In the genomic region with DNA sequence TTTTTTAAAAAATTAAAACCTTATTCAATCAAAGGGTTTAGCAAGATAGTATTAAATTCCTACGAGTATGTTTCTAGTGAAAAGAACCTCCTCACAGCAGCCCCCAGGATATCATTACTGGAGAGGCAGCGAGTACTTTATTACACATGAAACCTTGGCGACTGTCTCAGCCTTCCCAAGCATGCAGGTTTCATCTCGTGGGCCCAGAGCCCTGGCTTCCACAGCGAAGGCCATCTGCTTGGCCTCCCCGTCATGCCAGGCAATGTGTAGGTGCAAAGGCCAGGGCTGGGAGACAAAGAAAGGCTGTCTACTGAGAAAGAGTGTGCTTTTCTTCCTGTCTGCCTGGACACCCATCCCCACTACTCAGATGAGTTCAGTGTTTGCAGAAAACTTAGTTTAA, we compare ENCODE assay signal across 8 mouse cellular contexts.
A peak's percentile ranks its signal among the peaks of the same experiment; 100 is the strongest.
DNase-seq lines count a peak whose midpoint lies in the region; ATAC-seq lines count a peak whose summit lies in the region.

No protein-coding gene starts in this region.

- H3K4me1 ChIP-seq in forebrain, embryonic 15.5 days: peaks cover 50% of the 10 kb centered on the region
- peaks cover 6% of the 10 kb centered on the region; the same call in 1 of the 2 replicates for H3K4me1 ChIP-seq in intestine, embryonic 15.5 days (replicated peaks)
- H3K4me1 ChIP-seq in midbrain, embryonic 15.5 days: peaks cover 47% of the 10 kb centered on the region

- no peaks in the 10 kb centered on the region for H3K27me3 ChIP-seq in forebrain, embryonic 15.5 days
- no peaks in the 10 kb centered on the region for H3K27me3 ChIP-seq in intestine, embryonic 15.5 days (replicated peaks)
- no peaks in the 10 kb centered on the region for H3K27me3 ChIP-seq in midbrain, embryonic 15.5 days (replicated peaks)

- no peak overlapping the region for H3K4me3 ChIP-seq in forebrain, embryonic 15.5 days
- no peak overlapping the region for H3K4me3 ChIP-seq in intestine, embryonic 15.5 days (replicated peaks)
- no peak overlapping the region for H3K4me3 ChIP-seq in midbrain, embryonic 15.5 days

- peak overlapping the region; percentile 88 for H3K27ac ChIP-seq in forebrain, embryonic 15.5 days (replicated peaks)
- H3K27ac ChIP-seq in intestine, embryonic 15.5 days: no peak overlapping the region
- peak overlapping the region; percentile 81 for H3K27ac ChIP-seq in midbrain, embryonic 15.5 days

- peak; percentile 67 for DNase-seq in adrenal gland, adult 2 months
- DNase-seq in cerebellum, adult 11-12 months: peak; percentile 91
- DNase-seq in layer of hippocampus, postnatal 25 days (ENCODE audit: extremely low spot score in 1 of 2, low spot score in 1 of 2): no peak
- no peak for DNase-seq in yolk sac, embryonic 10.5 days (ENCODE audit: low spot score)

- 6% methylated on average over 6 of the region's 6 CpGs for WGBS in forebrain, embryonic 15.5 days
- 44% methylated on average over 6 of the region's 6 CpGs for WGBS in intestine, embryonic 15.5 days
- 5% methylated on average over 6 of the region's 6 CpGs for WGBS in midbrain, embryonic 15.5 days

- peak overlapping the region; percentile 39 for H3K9ac ChIP-seq in forebrain, embryonic 15.5 days (replicated peaks)
- no peak overlapping the region for H3K9ac ChIP-seq in intestine, embryonic 15.5 days
- no peak overlapping the region for H3K9ac ChIP-seq in midbrain, embryonic 15.5 days

- peak; percentile 63 for ATAC-seq in forebrain, embryonic 15.5 days (replicated peaks)
- ATAC-seq in intestine, embryonic 15.5 days: peak; percentile 51
- peak; percentile 71 for ATAC-seq in midbrain, embryonic 15.5 days (replicated peaks)
- no peak for ATAC-seq in CD4-positive, CD25-positive, alpha-beta regulatory T cell, adult 4 months

- peak overlapping the region; percentile 30 for H3K4me2 ChIP-seq in forebrain, embryonic 15.5 days (replicated peaks)
- H3K4me2 ChIP-seq in intestine, embryonic 15.5 days (replicated peaks): no peak overlapping the region
- peak overlapping the region; percentile 31 for H3K4me2 ChIP-seq in midbrain, embryonic 15.5 days

- peaks cover 28% of the 10 kb centered on the region for H3K36me3 ChIP-seq in forebrain, embryonic 15.5 days
- H3K36me3 ChIP-seq in intestine, embryonic 15.5 days: 0 out of 2 replicates have a peak, but pooled peaks cover 3% of the 10 kb centered on the region
- H3K36me3 ChIP-seq in midbrain, embryonic 15.5 days (replicated peaks): no peaks in the 10 kb centered on the region; the same call in 1 of the 2 replicates

- H3K9me3 ChIP-seq in forebrain, embryonic 15.5 days: no peaks in the 10 kb centered on the region
- H3K9me3 ChIP-seq in intestine, embryonic 15.5 days: no peaks in the 10 kb centered on the region
- H3K9me3 ChIP-seq in midbrain, embryonic 15.5 days: no peaks in the 10 kb centered on the region

Comparison
In these comparisons a context has a peak if more than half of its experiments do, and no peak if none do; other contexts are left out.
1. DNase-seq: peak in adrenal gland, adult 2 months (single experiment) and cerebellum, adult 11-12 months (single experiment); none in layer of hippocampus, postnatal 25 days (0 of 2) and yolk sac, embryonic 10.5 days (single experiment).